Mouse (Mus musculus) neutrophil, adult 5-6 weeks (primary cell): ENCODE measurements around the gene Gm45208. TPM values are rescaled to one million over a fixed set of nuclear protein-coding genes. Genes with fewer than 3 reads are reported as not detected.
"Not testable (repeated sequence)": the region's sequence is repeated elsewhere in the genome, so short reads cannot be mapped to it uniquely, and the experiment has no call there.

Source experiments
- ATAC-seq: fragments of 151-379, 151-347 bp; 2 replicates; pipeline ENCODE4 v1.8.0; 2017; ENCODE audit warnings: mild to moderate bottlenecking, moderate TSS enrichment; ENCODE audit not compliant: insufficient number of reproducible peaks, poor library complexity, low FRiP score, severe bottlenecking; ENCODE audit errors: extremely low read depth
- total RNA-seq: library from RNA; stranded (forward); fragments of 200-1000 nt; gene quantifications from 2 replicates; pipeline ENCODE4 v1.2.3, GENCODE M21; 2017

The Gm45208 gene
- 3.0 TPM in 1 of 2 replicates, not detected in the other for total RNA-seq

DNA sequence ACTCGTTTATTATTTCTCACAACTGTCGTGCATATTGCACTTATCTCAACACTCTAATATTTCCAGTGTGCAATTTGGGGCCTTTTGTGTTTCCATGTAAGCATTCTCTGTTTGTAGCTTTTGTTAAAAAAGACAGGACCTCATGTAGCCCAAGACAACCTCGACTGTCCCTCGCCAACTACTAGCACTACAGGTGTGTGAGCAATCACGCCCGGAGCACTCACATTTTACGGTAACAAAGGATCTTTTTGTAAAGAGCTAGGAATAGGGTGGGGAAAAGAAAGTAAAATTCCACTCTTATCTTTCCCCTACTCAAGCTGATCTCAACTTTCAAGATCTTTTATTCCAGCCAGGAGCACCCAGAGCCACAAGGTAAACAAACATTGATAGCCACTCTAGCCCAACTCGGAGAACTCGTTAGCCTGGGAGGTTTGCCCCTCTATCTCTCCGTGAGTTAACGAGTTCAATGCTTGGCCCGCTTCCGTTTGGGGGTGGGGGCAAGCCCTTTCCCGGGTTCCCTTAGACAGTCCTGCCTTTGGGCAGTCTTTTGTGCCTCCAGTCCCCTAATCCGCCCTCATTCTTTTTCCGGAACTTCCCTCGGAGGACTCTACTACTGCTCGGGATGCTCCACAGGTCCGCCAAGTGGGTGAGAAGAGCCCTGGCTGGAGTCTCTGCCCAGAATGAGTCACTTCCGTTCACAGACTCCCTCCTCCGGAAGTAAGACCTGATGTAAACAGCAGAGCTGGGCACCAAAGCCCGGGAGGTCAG is at the start of gene Gm45208:
Gene Gm45208, plus strand, starts transcription at position 732 of the 768 bp plus-strand sequence.
- ATAC-seq, result peak; percentile 90

DNA sequence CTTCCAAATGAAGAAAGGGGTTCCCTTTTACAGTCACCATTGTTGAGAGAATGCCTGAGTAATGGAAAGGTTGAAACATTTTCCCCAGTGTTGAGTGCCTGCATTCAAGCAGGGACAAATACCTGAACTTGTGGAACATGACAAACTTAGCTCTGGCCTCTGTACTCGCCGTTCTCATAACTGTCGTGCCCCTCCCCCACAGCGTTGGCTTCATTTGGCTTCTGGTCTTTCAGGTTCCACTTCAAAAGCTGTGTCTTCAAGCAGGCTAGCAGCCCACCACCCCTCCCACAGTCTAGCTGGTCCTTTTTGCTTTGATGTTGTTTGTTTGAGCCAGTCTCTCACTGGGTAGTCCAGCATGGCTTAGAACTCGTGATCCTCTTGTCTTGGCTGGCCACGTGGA is 49.3 kb upstream of the Gm45208 start:
- ATAC-seq, result no peak

DNA sequence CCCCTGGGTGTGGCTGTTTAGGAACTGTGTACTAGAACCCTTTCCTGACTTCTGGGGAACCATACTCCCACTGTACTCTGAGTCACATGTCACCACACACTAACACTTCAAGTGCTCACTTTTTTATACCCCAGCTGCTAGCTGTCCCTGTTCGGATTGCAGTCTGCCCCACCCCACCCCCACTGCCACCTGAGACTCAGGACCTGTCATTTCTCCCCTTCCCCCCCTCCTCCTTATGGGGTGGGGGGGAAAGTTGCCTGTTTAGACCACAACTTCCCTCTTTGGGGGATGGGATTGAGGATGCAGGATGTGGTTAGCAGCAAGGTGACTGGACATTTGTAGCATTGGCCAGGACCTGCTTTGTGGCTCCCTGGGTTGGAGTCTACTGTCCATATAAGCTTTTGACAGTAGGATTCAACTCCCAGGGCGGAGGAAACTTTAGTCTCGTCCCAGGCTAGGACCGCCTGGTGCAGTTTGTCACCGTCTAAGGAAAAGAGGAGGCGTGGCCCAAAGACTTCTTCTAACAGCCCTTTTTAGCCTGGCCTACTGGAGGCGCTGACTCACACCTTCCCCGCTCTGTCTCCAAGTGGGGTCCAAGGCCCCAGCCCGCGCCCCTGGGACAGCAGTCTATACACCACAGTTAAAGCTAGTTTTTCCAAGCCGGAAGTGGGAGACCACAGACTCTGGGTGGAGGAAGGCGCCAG is 48.3 kb upstream of the Gm45208 start:
- peak; percentile 77 for ATAC-seq

DNA sequence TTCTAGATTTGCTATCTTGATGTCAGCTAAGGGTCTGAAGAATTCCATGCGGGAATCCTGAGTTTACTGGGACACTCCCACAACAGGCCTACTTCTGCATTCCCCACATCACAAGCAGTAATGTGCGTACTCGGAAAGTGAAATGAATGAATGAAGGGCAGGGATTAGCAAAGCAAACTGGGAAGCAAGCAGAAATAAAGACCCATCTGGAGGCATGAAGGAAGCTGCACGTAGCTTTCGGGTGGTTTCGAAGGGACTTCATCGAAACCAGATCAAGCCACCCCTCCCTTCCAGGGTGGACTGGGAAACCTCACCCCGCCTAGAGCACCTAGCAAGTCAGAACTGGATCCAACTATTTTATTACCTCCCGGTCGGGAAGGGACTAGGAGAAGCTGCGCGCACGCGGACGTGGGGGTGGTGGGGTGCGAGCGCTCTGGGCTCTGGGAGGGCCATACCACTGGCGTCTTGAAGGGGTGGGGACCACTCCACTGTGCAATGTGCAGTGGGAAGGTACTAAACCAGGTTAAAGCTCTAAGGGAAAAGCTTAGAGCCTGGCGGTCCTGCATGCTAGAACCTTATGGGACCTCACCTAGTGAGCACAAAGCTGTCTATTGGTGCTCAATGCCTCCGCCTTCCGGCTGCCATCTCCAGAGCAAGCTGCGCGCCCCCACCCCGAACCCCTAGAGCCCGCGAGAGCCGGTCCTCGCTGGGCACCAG is 47.6 kb upstream of the Gm45208 start:
- ATAC-seq, result no peak

DNA sequence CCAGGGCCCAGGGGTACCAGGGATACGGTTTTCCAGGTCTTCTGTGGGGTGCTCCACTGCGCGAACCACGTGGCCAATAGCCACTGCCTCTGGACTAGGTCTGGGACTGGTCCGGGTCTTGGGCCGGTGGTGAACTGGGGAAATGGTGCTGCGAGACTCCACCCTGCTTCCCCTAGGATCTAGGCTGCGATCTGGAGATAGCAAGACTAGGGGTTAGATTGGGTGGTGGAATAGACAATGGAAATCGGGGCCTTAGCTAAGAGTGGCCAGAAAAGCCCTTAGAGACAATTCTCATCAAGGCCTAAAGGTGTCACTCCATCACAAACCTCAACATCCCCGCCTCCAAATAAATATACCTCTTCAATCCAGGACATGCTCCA is 47.1 kb upstream of the Gm45208 start:
- ATAC-seq, result no peak

DNA sequence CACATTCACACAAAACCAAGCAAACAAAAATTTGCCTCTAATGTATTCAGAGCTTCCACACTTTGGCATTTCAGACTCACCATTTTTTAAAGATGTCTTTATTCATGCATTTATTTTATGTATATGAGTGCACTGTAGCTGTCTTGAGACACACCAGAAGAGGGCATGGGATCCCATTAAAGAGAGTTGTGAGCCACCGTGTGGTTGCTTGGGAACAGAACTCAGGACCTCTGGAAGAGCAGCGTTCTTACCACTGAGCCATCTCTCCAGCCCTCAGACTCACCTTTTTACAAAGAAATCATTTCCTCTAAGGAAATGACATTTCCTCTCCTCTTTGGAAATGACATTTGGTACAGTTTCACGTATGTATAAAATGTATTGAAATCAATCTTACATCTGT is 43.1 kb upstream of the Gm45208 start:
- no peak for ATAC-seq

DNA sequence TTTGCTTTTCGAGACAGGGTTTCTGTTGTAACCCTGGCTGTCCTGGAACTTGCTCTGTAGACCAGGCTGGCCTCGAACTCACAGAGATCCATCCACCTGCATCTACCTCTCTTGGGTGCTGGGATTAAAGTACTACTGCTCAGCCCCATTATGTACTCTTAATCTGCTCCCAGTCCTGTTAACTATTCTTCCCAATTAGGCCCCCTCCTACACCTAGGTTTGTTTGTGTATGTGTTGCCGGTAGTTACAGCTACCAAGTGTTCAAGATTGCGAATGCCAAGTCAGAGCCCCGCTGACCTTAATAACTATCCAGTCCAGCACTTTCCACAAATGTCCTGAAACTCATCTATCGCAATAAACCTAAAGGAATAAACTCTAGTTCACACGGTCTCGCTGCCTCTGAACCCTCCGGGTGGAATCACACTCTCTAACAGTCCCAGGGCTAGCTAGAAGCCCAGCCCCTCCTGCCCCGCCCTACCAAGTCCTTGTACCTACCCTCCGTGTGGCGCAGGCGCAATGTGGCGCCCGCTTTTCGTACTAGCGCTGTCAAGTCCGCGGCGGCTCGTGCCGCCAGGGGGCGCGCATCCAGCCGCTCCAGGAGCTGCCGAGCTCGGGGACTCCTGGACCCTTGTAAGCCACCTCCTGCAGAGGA is 42.5 kb upstream of the Gm45208 start:
- ATAC-seq, result peak; percentile 98

DNA sequence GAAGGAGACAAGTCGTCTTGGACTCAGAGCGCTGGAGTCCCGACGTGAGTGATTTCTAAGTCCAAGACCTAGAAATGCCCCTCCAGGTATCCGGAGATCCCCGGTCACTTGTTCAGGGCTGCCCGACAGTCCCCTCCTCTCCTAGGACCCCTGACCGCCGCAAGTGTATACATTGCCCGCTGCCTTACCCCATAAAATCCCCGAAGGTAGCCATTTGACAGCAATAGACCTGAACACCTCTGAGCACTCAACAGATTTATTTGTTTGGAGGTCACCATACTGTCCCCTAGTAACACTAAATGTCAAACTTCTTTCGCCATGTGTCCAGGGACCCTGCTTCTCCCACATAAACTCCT is 42.0 kb upstream of the Gm45208 start:
- ATAC-seq, result no peak

DNA sequence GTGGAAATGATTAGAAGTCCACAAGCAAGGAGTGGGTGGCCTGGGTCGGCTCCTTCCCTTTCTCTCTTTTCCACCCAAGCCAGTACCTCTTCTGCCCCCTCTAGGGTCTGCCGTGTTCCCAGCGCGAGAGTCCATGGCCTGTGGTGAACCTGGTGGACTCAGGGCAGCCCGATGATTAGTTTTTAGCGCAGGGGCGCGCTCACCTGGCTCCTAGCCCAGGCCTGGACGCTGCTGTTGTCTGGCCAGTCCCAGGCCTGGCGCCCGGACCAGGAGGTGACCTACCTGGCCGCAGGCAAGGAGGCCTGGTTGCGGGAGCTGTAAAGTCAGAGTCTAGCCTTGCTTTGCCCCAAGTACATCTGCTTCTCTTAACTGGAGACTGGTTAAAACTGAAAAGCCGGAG is 41.2 kb upstream of the Gm45208 start, which contains the start of gene Magix:
Gene Magix, minus strand, starts transcription at position 388 of the 400 bp plus-strand sequence.
- no peak for ATAC-seq

DNA sequence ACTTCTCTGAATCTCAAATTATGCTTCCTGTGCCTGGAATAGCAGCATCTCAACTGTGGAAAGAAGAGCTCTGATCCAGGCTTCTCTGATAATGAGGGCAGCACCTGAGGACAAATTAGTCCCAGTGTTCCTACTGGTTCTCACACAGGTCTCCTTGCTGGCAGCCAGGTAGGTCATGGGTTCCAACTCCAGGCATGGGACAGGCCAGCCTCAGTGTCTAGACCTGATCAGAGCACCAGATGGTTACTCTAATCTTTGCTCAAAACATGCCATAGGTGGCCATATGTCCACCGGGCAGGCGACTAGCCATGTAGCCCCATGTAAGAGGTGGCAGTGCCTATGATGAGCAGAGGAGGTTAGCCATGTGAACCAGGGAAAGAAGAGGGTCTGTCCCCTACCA is 33.7 kb upstream of the Gm45208 start:
- no peak for ATAC-seq

DNA sequence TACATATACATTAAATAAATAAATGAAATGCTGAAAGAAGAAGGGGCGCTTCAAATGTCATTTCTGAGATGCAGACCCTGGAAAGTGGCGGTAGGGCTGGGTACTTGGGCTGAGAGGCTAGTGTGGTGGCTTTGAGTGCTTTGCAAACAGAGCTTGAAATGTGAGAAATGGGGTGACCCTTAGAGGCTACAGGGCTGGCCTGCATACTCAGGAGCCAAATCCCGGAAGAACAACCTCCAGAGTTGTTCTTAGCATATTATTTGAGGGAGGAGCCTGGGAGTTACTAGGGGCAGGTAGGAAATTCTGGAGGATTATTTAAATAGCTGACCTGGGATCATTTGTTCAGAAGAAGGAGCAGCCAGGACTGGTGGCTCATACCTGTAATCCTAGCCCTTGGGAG is 31.6 kb upstream of the Gm45208 start:
- ATAC-seq, result no peak

DNA sequence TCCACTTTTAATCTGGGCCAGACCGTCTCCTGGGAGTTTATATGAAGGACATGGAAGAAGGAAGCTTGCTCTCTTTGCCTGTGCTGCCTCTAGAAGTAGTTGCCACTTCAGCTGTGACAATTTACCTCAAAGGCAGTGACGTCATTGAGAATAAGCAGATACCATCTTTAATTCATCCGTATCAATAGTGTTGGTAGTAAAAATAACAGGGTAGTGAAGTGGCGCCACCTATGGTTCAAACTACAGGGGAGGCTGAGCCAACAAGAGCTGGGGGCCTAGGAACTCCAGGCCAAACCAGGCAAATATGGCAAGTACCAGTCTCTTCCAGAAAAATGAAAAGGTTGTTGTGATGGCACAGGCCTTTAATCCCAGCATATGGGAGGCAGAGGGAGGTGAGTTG is 29.2 kb upstream of the Gm45208 start:
- ATAC-seq, result peak; percentile 66

DNA sequence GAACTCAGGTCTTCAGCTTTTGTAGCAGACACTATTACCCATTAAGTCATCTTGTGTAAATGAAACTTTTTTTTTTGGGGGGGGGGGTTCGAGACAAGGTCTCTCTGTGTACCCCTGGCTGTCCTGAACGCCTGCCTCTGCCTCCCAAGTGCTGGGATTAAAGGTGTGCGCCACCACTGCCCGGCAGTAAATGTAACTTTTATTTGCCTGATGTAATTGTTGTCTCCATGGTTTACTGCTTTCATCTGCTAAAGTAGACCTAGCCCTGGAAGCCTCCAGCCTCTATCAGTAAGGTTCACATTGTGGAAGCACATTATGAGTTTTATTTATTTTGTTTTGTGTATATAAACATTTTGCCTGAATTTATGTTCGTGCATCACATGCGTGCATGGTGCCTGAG is 25.5 kb upstream of the Gm45208 start:
- ATAC-seq, result no peak

DNA sequence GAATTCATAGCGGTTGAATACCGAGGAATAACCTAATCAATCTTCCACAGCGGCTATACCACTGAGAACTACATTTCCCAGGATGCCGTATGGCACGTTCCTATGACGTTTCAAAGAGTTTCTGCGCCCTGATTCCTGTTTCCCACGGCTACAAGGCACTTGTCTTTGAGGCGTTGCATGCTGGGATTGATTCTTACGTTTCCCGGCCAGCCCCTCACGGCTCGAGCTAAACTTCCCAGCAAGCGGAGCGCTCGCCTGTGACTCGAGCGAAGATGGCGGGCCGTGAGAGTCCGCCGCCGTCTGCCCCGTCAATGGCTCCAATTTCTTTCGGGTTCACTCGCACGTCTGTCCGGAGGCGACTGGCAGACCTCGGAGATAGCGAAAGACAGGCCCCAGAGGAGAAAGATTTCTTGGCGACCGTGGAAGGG is 25.1 kb upstream of the Gm45208 start, which contains the start of gene Gpkow:
Gene Gpkow, plus strand, starts transcription at position 178 of the 428 bp plus-strand sequence.
- peak; percentile 99 for ATAC-seq

DNA sequence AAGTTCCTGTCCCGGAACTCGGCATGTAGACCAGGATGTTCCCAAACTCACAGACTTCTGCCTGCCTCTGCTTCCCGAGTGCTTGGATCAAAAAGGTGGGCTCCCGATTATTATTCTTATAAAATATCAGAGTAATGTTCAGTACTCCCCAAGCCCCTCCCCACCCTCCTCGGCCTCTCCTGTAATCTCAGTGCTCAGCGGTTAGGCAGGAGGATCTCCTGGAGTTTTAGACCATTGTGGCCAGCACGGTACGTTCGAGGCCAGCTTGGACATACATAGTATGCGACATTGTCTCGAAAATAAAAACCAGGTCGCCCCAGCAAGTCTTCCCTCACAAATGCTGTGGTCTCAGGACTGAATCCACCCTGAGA is 8.3 kb upstream of the Gm45208 start:
- not testable (repeated sequence) for ATAC-seq

DNA sequence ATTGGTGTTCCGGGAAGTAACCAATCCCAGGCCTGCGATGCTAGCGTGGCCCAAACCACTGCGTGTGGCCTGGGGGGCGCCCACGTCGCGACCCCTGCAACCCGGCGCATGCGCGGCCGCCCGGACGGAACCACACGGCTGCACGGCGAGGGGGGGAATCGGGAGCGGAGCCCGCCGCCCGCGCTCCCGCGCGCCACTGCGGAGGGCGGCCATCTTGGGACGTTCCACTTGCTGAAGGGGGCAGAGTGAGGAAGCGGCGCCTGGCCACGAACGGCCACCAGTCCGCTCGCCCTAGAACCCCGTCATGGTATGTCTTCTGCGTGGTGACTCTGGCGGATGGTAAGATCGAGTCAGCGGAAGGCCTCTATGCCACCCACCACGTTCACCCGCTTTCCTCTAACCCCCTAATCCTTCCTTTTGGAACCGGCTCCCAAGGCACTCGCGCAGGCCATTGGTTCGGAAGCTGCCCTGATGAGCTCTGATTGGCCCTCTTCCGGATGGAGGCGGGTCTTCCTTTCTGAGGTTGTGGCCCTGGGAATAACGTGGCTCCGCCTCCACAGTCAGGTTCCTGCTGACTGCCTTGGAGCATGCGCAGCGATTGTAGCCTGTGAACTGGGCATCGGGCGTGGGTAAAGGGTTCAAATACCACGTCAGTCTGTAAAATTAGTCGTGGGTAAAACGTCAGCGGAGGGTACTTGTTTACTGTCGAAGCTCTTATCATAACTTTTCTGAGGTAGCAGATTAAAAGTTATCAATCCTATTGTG is 7.7 kb upstream of the Gm45208 start, which contains the start of gene Wdr45:
Gene Wdr45, plus strand, starts transcription at position 199 of the 765 bp plus-strand sequence.
- ATAC-seq, result peak; percentile 99

DNA sequence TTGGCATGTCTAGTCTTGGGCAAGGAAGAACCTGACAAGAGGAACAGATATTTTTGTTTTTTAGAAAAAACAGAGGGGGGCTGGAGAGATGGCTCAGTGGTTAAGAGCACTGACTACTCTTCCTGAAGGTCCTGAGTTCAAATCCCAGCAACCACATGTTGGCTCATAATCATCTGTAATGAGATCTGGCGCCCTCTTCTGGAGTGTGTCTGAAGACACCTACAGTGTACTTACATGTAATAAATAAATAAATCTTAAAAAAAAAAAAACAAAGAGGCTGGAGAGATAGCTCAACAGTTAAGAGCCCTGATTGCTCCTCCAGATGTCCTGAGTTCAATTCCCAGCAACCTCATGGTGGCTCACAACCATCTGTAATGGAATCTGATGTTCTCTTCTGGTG is 6.0 kb upstream of the Gm45208 start:
- ATAC-seq, result not testable (repeated sequence)

DNA sequence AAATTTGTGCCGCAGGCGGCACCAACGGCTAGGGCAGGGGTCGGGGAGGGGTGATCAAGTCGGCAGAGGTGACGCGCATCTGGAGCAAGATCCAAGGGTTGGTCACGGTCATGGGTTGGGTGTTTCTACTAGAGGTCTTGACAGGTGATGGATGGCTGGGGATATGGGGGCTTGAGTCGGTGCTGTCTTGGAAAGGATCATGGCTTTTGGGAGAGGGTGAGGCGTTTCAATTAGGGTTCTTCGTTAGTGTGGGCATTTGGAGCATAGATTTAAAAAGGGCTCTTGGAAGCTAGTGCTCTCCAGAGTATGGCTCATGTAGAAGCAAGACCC is 202 bp downstream of the Gm45208 start:
- ATAC-seq, result no peak

DNA sequence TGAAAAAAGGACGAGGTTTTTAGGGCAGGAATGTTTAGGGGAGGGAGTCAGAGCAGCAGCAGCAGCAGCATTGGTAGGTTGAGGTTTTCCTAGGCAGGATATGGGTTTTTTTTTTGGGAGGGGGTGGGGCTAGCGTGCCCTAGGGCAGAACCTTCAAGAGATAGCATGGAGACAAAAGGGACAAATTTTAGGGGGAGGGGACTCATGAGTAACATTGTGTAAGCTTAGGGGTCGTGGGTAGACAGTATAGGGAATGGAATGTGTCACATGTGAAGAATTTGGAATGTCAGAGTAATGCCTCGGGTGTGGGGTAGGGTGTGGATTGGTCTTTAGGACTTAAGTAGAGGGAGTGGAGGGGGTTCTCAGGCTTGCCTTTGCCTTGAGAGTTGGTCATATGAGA is 646 bp downstream of the Gm45208 start:
- no peak for ATAC-seq
